Mouse (Mus musculus): ENCODE measurements around the gene Eftud2. TPM values are rescaled to one million over a fixed set of nuclear protein-coding genes. Genes with fewer than 3 reads are reported as not detected.

Gene Eftud2
- 113 and 135 TPM in 2 replicates for polyA plus RNA-seq (2014; fragmentation: Nextera tagmentation; extraction: Ambion mirVana)

DNA sequence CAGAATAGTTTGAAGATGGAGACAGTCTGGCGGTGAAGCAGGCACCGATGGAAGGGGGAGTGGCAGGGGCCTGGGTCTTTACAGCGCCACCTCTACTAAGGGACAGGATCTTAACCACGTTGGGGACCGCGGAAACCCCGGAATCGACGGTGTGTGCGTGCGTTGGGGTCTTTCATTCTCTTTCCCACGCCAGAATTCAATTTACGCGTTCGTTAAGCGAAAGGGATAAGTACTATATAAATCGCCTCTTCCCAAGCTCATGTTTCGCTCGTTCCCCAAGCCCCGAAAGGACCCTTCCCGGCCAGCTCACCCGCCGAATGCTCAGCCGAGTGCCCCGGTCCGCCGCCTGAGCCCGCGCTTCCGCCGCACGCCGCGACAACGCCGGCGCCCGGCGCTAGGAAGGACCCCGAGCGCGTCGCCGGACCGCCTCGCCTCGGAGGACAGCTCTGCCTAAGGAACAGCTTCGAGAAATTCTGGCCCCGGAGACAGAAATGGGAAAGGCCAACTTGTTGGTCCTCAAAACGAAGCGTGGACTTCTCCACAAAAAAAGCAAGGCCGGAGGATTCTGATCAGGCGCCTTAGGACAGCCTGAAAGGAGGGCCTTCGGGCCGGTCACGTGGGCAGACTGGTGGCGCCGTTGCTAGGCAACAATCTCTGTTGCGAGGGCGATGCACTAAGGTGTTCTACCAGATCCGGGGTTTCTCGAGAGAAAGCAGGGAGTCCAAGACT is at the start of gene Eftud2, which contains the start of gene Ccdc103:
TSS of gene Eftud2 (minus strand) at position 401 of the 729 bp plus-strand sequence.
TSS of gene Ccdc103 (plus strand) at position 620 of the 729 bp plus-strand sequence.
- Histone ChIP-seq H3K27ac (ENCODE audit: low read depth, low read length) (peak within 1 kb of the TSS; percentile 86), H3K4me1 (ENCODE audit: control insufficient read depth, insufficient read depth, low read length) (peaks cover 12% of the 10 kb centered on the region), H3K4me2 (ENCODE audit: low read depth, low read length) (peak within 1 kb of the TSS; percentile 75), H3K27me3 (ENCODE audit: control insufficient read depth, insufficient read depth, low read length) (no peaks in the 10 kb centered on the region), H3K9me3 (ENCODE audit: control insufficient read depth, low read length) (no peaks in the 10 kb centered on the region), H3K36me3 (ENCODE audit: control insufficient read depth, insufficient read depth, low read length) (peaks cover 14% of the 10 kb centered on the region; the same call in 1 of the 2 replicates), H3K4me3 (ENCODE audit: low read depth, low read length) (peak within 1 kb of the TSS; percentile 56), H3K9ac (replicated peaks; ENCODE audit: low read depth, low read length) (peak within 1 kb of the TSS; percentile 72)
- WGBS: under 1% methylated on average over 59 of the region's 62 CpGs
- ATAC-seq (ENCODE audit: low read depth): peak; percentile 92

DNA sequence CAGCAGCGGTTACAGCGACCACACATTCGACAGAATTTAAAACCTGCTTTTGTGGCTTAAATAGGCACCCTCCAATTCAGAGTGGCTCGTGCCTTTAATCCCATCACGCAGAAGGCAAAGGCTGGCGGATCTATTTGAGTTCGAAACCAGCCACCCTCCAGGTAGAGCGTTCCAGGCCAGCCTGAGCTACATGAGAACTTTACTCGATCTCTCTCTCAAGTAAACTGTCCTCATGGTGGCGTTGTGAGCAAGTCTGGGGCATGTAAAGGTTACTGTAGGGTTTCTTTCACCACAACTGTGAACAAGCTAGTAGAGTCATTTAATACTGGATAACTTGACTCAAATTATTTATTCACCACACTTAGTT is 44.5 kb upstream of the Eftud2 start:
- Histone ChIP-seq H3K4me1 (ENCODE audit: control insufficient read depth, insufficient read depth, low read length) (peaks cover 4% of the 10 kb centered on the region), H3K27ac (ENCODE audit: low read depth, low read length) (peak overlapping the region; percentile 44), H3K4me3 (ENCODE audit: low read depth, low read length) (peak overlapping the region; percentile 45), H3K4me2 (ENCODE audit: low read depth, low read length) (peak overlapping the region; percentile 79), H3K36me3 (ENCODE audit: control insufficient read depth, insufficient read depth, low read length) (no peaks in the 10 kb centered on the region), H3K27me3 (ENCODE audit: control insufficient read depth, insufficient read depth, low read length) (no peaks in the 10 kb centered on the region), H3K9me3 (ENCODE audit: control insufficient read depth, low read length) (no peaks in the 10 kb centered on the region), H3K9ac (replicated peaks; ENCODE audit: low read depth, low read length) (peak overlapping the region; percentile 37)
- WGBS: 2% methylated on average over 10 of the region's 10 CpGs
- ATAC-seq (ENCODE audit: low read depth): 0 out of 2 replicates have a peak, but pooled peaks have one; percentile 24

GRCm38 (mm10) chr11:102924557-102925350 is 44.0 kb upstream of the Eftud2 start, which contains the start of gene Kif18b:
Gene Kif18b, minus strand, starts transcription at chr11:102925124.
- H3K4me1 ChIP-seq (ENCODE audit: control insufficient read depth, insufficient read depth, low read length): peaks cover 4% of the 10 kb centered on the region

DNA sequence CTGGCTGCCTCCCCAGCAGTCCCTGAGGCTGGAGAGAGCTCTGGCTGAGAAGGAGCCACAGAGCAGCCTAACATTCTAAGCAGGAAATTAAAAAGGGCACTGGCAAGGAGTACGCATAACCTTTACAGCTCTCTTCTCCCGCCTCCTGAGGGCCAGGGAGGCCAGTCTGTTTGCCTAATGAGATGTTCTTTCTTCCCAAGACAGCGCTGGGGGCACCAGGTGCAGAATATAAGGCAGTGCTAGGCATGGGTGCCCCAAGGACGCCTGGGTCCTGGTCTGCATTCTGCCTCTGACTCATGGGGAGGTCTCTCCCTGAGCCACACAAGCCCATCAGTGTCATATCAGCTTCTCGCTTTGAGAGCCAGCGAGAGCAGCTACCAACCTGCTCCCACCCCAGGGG is 40.7 kb upstream of the Eftud2 start:
- no peak overlapping the region for H3K27ac ChIP-seq (ENCODE audit: low read depth, low read length)
- no peak for ATAC-seq (ENCODE audit: low read depth)

More at GRCm38 (mm10) chr11:102924557-102925350, 44.0 kb upstream of the Eftud2 start, which contains the start of gene Kif18b:
- H3K4me3 ChIP-seq (ENCODE audit: low read depth, low read length): peak within 1 kb of the TSS; percentile 45
- H3K9me3 ChIP-seq (ENCODE audit: control insufficient read depth, low read length): no peaks in the 10 kb centered on the region
- H3K4me2 ChIP-seq (ENCODE audit: low read depth, low read length): peak within 1 kb of the TSS; percentile 79
- H3K27ac ChIP-seq (ENCODE audit: low read depth, low read length): peak within 1 kb of the TSS; percentile 44
- WGBS: under 1% methylated on average over 62 of the region's 62 CpGs
- H3K9ac ChIP-seq (replicated peaks; ENCODE audit: low read depth, low read length): peak within 1 kb of the TSS; percentile 37
- H3K27me3 ChIP-seq (ENCODE audit: control insufficient read depth, insufficient read depth, low read length): no peaks in the 10 kb centered on the region
- H3K36me3 ChIP-seq (ENCODE audit: control insufficient read depth, insufficient read depth, low read length): no peaks in the 10 kb centered on the region
- peak; percentile 89 for ATAC-seq (ENCODE audit: low read depth)

DNA sequence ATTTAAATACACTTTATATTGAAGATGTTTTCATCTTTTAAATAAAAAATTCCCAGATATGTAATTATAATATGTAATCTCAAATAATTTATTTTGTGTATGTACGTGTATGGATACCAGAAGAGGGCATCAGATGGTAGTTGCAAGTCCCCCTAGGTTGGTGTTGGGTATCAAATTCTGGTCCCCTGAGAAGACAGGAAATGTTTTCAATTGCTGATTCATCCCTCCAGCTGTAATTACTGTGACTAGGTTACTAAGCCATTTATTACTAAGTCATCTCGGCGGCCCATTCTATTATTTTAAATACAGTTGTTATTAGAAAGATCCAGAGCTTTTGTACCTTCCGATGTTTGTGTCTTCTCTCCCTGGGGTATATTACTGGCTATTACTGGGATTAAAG is 37.3 kb upstream of the Eftud2 start:
- Histone ChIP-seq H3K27ac (ENCODE audit: low read depth, low read length) (no peak overlapping the region), H3K4me3 (ENCODE audit: low read depth, low read length) (no peak overlapping the region), H3K36me3 (ENCODE audit: control insufficient read depth, insufficient read depth, low read length) (no peaks in the 10 kb centered on the region), H3K27me3 (ENCODE audit: control insufficient read depth, insufficient read depth, low read length) (no peaks in the 10 kb centered on the region), H3K9ac (replicated peaks; ENCODE audit: low read depth, low read length) (no peak overlapping the region), H3K4me2 (ENCODE audit: low read depth, low read length) (no peak overlapping the region), H3K4me1 (ENCODE audit: control insufficient read depth, insufficient read depth, low read length) (no peaks in the 10 kb centered on the region), H3K9me3 (ENCODE audit: control insufficient read depth, low read length) (no peaks in the 10 kb centered on the region)
- ATAC-seq (ENCODE audit: low read depth): no peak
- 68% methylated on average over 4 of the region's 4 CpGs for WGBS

More for the DNA sequence above, 40.7 kb upstream of the Eftud2 start:
- Histone ChIP-seq H3K9ac (replicated peaks; ENCODE audit: low read depth, low read length) (no peak overlapping the region), H3K36me3 (ENCODE audit: control insufficient read depth, insufficient read depth, low read length) (no peaks in the 10 kb centered on the region), H3K4me1 (ENCODE audit: control insufficient read depth, insufficient read depth, low read length) (peaks cover 4% of the 10 kb centered on the region), H3K4me2 (ENCODE audit: low read depth, low read length) (no peak overlapping the region), H3K4me3 (ENCODE audit: low read depth, low read length) (no peak overlapping the region), H3K27me3 (ENCODE audit: control insufficient read depth, insufficient read depth, low read length) (no peaks in the 10 kb centered on the region), H3K9me3 (ENCODE audit: control insufficient read depth, low read length) (no peaks in the 10 kb centered on the region)
- 75% methylated on average over 6 of the region's 6 CpGs for WGBS

GRCm38 (mm10) chr11:102915380-102915779 is 34.6 kb upstream of the Eftud2 start:
- no peaks in the 10 kb centered on the region for H3K9me3 ChIP-seq (ENCODE audit: control insufficient read depth, low read length)
- H3K27me3 ChIP-seq (ENCODE audit: control insufficient read depth, insufficient read depth, low read length): no peaks in the 10 kb centered on the region
- H3K9ac ChIP-seq (replicated peaks; ENCODE audit: low read depth, low read length): no peak overlapping the region
- 91% methylated on average over 9 of the region's 9 CpGs for WGBS
- H3K4me3 ChIP-seq (ENCODE audit: low read depth, low read length): no peak overlapping the region
- no peak for ATAC-seq (ENCODE audit: low read depth)
- no peaks in the 10 kb centered on the region for H3K36me3 ChIP-seq (ENCODE audit: control insufficient read depth, insufficient read depth, low read length)
- H3K4me2 ChIP-seq (ENCODE audit: low read depth, low read length): no peak overlapping the region
- no peak overlapping the region for H3K27ac ChIP-seq (ENCODE audit: low read depth, low read length)
- no peaks in the 10 kb centered on the region for H3K4me1 ChIP-seq (ENCODE audit: control insufficient read depth, insufficient read depth, low read length)

DNA sequence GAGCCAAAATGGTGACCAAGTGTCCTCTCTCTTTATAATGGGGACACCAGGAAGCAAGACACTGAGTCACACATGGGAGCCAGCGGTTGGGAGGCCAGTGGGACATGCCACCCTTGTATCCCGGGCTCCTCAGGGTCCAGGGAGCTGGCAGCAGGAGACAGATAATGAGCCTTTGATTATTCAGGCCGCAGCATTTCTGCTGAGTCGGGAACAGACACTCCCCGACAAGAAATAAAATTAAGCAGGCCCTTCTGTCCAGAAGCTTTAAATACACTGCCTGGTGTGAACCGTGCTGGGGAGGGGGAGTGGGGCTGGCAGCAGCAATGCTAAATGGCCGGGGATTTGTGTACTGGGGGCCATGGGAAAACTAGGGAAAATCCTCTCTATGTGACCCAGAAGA is 30.6 kb upstream of the Eftud2 start:
- Histone ChIP-seq H3K4me3 (ENCODE audit: low read depth, low read length) (no peak overlapping the region), H3K9ac (replicated peaks; ENCODE audit: low read depth, low read length) (no peak overlapping the region), H3K9me3 (ENCODE audit: control insufficient read depth, low read length) (no peaks in the 10 kb centered on the region), H3K36me3 (ENCODE audit: control insufficient read depth, insufficient read depth, low read length) (no peaks in the 10 kb centered on the region), H3K27me3 (ENCODE audit: control insufficient read depth, insufficient read depth, low read length) (no peaks in the 10 kb centered on the region), H3K4me2 (ENCODE audit: low read depth, low read length) (no peak overlapping the region), H3K27ac (ENCODE audit: low read depth, low read length) (no peak overlapping the region), H3K4me1 (ENCODE audit: control insufficient read depth, insufficient read depth, low read length) (no peaks in the 10 kb centered on the region)
- 61% methylated on average over 7 of the region's 7 CpGs for WGBS
- no peak for ATAC-seq (ENCODE audit: low read depth)

GRCm38 (mm10) chr11:102903654-102904053 is 22.9 kb upstream of the Eftud2 start:
- no peak for ATAC-seq (ENCODE audit: low read depth)
- Histone ChIP-seq H3K4me1 (ENCODE audit: control insufficient read depth, insufficient read depth, low read length) (peaks cover 10% of the 10 kb centered on the region), H3K4me3 (ENCODE audit: low read depth, low read length) (no peak overlapping the region), H3K36me3 (ENCODE audit: control insufficient read depth, insufficient read depth, low read length) (no peaks in the 10 kb centered on the region), H3K9ac (replicated peaks; ENCODE audit: low read depth, low read length) (no peak overlapping the region), H3K9me3 (ENCODE audit: control insufficient read depth, low read length) (no peaks in the 10 kb centered on the region), H3K4me2 (ENCODE audit: low read depth, low read length) (no peak overlapping the region), H3K27ac (ENCODE audit: low read depth, low read length) (no peak overlapping the region), H3K27me3 (ENCODE audit: control insufficient read depth, insufficient read depth, low read length) (no peaks in the 10 kb centered on the region)
- 65% methylated on average over 7 of the region's 7 CpGs for WGBS

DNA sequence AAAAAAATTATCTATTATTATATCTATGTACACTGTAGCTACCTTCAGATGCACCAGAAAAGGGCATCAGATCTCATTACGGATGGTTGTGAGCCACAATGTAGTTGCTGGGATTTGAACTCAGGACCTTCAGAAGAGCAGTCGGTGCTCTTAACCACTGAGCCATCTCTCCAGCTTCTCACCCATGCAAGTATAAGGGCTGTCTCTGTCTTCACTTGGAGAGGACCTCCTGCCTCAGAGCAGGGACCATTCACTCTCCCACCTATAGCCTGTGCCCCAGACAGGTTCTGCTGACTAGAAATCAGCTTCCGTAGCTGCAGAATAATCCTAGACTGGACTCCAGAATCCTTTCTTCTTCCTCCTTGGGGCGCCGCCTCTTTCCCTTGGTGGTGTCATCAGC is 21.3 kb upstream of the Eftud2 start:
- H3K4me1 ChIP-seq (ENCODE audit: control insufficient read depth, insufficient read depth, low read length): peaks cover 10% of the 10 kb centered on the region
- no peaks in the 10 kb centered on the region for H3K36me3 ChIP-seq (ENCODE audit: control insufficient read depth, insufficient read depth, low read length)
- no peak overlapping the region for H3K4me2 ChIP-seq (ENCODE audit: low read depth, low read length)
- H3K27me3 ChIP-seq (ENCODE audit: control insufficient read depth, insufficient read depth, low read length): no peaks in the 10 kb centered on the region
- ATAC-seq (ENCODE audit: low read depth): no peak
- 87% methylated on average over 5 of the region's 5 CpGs for WGBS
- H3K4me3 ChIP-seq (ENCODE audit: low read depth, low read length): no peak overlapping the region
- H3K27ac ChIP-seq (ENCODE audit: low read depth, low read length): no peak overlapping the region
- H3K9ac ChIP-seq (replicated peaks; ENCODE audit: low read depth, low read length): no peak overlapping the region
- no peaks in the 10 kb centered on the region for H3K9me3 ChIP-seq (ENCODE audit: control insufficient read depth, low read length)

Data from neural tube, embryonic 14.5 days (tissue).